Mouse (Mus musculus): ENCODE measurements around the gene Amy2a4.
"Not testable (repeated sequence)": the region's sequence is repeated elsewhere in the genome, so short reads cannot be mapped to it uniquely, and the experiment has no call there.

Gene Amy2a4

DNA sequence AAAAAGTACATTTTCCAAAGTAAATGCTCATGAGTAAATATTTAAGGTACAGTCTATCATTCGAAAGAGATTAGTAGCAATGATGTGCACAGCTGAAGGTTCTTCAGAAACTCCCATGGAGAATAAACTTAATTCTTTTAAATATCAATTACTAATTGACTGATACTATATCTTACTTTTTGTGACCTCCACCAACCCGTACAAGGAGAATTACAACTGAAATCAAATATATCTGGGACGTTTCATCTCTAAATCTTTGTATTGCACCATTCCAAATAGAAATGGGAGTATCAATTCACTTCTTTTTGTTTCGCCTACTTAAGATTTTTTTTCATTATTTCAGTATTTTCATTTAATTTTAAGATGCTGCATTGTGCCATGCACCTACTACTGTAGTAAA is at the start of gene Amy2a4:
TSS of gene Amy2a4 (minus strand) at position 101 of the 400 bp plus-strand sequence.
- DNase-seq (ENCODE audit: low spot score), result not testable (repeated sequence)

DNA sequence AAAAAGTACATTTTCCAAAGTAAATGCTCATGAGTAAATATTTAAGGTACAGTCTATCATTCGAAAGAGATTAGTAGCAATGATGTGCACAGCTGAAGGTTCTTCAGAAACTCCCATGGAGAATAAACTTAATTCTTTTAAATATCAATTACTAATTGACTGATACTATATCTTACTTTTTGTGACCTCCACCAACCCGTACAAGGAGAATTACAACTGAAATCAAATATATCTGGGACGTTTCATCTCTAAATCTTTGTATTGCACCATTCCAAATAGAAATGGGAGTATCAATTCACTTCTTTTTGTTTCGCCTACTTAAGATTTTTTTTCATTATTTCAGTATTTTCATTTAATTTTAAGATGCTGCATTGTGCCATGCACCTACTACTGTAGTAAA is 32.7 kb upstream of the Amy2a4 start, which contains the start of gene Amy2a3:
TSS of gene Amy2a3 (minus strand) at position 101 of the 400 bp plus-strand sequence.
- DNase-seq (ENCODE audit: low spot score), result not testable (repeated sequence)

DNA sequence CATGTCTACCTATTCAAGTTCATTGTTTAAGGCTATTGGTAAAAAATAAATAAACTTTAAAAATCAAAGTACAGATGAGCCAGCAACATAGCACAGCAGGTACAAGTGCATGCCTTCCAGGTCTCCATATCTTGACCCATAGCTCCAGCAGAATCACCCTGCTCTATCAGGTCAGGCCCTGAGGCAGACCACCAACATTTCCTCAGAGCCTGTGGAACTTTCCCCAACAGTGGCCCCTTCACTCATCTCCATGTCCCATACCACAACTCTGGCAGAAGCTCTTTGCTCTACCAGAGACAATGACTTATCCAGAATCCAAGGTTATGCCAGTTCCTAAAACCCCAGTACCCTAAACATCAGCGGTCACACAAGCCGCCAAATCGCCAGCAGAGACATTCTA is 21.7 kb upstream of the Amy2a4 start:
- DNase-seq (ENCODE audit: low spot score), result not testable (repeated sequence)

DNA sequence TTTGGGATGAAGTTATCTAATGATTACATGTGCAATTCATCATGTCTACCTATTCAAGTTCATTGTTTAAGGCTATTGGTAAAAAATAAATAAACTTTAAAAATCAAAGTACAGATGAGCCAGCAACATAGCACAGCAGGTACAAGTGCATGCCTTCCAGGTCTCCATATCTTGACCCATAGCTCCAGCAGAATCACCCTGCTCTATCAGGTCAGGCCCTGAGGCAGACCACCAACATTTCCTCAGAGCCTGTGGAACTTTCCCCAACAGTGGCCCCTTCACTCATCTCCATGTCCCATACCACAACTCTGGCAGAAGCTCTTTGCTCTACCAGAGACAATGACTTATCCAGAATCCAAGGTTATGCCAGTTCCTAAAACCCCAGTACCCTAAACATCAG is 11.0 kb downstream of the Amy2a4 start:
- DNase-seq (ENCODE audit: low spot score), result not testable (repeated sequence)

DNA sequence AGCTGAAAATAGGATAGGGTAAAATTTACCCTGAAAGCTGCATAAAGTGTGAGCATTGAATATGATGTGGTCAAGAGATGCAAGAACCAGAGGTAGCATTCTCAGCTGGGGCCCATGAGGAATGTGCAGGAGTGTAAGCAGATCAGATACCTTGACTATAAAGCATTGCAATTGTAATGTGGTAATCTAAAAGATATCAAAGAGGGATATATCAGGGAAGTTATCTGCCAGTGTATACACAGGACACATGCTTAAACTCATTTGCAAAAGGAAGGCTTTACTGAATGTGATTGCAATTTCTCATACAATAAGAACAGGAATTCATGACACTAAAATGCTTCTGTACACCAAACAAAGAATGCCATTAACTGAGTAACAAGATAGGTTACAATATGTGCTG is 11.7 kb downstream of the Amy2a4 start:
- DNase-seq (ENCODE audit: low spot score), result not testable (repeated sequence)

DNA sequence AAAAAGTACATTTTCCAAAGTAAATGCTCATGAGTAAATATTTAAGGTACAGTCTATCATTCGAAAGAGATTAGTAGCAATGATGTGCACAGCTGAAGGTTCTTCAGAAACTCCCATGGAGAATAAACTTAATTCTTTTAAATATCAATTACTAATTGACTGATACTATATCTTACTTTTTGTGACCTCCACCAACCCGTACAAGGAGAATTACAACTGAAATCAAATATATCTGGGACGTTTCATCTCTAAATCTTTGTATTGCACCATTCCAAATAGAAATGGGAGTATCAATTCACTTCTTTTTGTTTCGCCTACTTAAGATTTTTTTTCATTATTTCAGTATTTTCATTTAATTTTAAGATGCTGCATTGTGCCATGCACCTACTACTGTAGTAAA is 32.5 kb downstream of the Amy2a4 start, which contains the start of gene Amy2a5:
TSS of gene Amy2a5 (minus strand) at position 101 of the 400 bp plus-strand sequence.
- DNase-seq (ENCODE audit: low spot score), result not testable (repeated sequence)
